Mouse (Mus musculus): ENCODE data around the gene Fkbp7. TPM values are rescaled to one million over a fixed set of nuclear protein-coding genes. Genes with fewer than 3 reads are reported as not detected.

Fkbp7 gene
- polyA plus RNA-seq, 1 experiment from 2014 or later = 62.4 TPM

DNA sequence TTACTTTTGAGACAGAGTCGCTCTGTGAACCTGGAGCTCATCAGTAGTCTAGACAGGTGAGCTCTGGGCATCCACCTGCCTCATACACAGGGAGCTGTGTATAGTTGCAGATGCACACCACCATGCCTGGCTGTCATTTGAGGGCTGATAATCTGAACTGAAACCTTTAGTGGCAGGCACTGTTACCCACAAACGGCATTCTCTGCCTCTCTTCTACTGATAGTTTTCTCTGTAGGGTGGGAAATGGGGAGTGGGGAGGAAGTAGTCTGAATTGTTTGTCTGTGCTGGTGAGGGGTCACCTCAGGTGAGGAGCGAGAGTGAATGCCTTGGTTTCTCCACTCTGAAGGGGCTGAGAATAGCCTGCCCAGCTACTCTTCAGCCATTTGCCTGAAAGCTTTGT lies 14.7 kb upstream of the Fkbp7 start:
- Histone ChIP-seq H3K9ac (no peak overlapping the region), H3K4me2 (no peak overlapping the region), H3K4me3 (no peak overlapping the region), H3K36me3 (peaks cover 93% of the 10 kb centered on the region), H3K27me3 (replicated peaks) (no peaks in the 10 kb centered on the region), H3K9me3 (no peaks in the 10 kb centered on the region), H3K27ac (replicated peaks) (no peak overlapping the region), H3K4me1 (peaks cover 16% of the 10 kb centered on the region)
- ATAC-seq (ENCODE audit: extremely low read depth, insufficient number of reproducible peaks, low FRiP score, low TSS enrichment) = no peak
- WGBS = 66% methylated on average over 3 of the region's 3 CpGs

DNA sequence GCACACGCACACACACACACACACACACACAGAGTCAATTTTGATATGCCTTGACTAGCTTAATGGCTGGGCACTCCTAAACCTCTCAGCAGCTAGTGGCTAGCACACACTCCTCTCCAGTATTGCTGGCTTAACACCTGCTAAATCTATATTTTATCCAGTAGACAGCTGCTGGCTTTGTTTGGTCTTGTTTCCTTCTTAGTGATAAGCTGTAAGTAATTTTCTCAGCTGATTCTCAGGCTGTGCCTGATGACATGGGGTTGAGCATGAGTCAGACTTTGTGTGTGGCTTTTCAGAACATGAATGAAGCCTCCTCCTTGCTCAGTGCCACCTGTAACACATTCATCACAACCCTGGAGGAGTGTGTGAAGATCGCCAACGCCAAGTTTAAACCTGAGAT lies 14.1 kb upstream of the Fkbp7 start:
- no peak overlapping the region for H3K27ac ChIP-seq (replicated peaks)
- 88% methylated on average over 3 of the region's 3 CpGs for WGBS
- H3K4me1 ChIP-seq = peaks cover 16% of the 10 kb centered on the region
- H3K9me3 ChIP-seq = no peaks in the 10 kb centered on the region
- no peak overlapping the region for H3K4me2 ChIP-seq
- no peak overlapping the region for H3K9ac ChIP-seq
- H3K27me3 ChIP-seq (replicated peaks) = no peaks in the 10 kb centered on the region
- peaks cover 93% of the 10 kb centered on the region for H3K36me3 ChIP-seq
- no peak for ATAC-seq (ENCODE audit: extremely low read depth, insufficient number of reproducible peaks, low FRiP score, low TSS enrichment)
- H3K4me3 ChIP-seq = no peak overlapping the region

DNA sequence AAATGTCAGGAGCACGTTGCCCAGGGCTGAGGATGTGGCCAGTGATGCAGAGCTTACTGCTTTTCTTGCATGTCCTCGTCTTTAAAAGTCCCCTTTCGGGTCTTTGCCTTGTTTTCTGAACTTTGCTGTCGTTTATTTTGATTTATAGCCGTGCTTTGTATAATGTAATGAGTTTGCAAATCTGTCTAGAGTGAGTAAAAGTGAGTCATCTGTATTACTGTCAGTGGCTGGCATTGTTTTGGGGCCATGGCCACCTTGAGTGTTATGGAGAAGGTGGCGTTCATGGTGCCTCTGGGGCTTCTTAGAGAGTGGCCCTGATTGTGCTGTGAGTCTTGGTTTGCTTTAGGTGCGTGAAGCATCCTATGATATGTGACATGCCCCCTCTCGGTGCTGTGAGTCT lies 9.4 kb upstream of the Fkbp7 start:
- H3K4me2 ChIP-seq = no peak overlapping the region
- H3K4me1 ChIP-seq = peaks cover 3% of the 10 kb centered on the region; the same call in 1 of the 2 replicates
- ATAC-seq (ENCODE audit: extremely low read depth, insufficient number of reproducible peaks, low FRiP score, low TSS enrichment) = no peak
- H3K27me3 ChIP-seq (replicated peaks) = no peaks in the 10 kb centered on the region
- WGBS = 85% methylated on average over 8 of the region's 8 CpGs
- no peaks in the 10 kb centered on the region for H3K9me3 ChIP-seq
- H3K9ac ChIP-seq = no peak overlapping the region
- H3K36me3 ChIP-seq = peaks cover 84% of the 10 kb centered on the region
- H3K4me3 ChIP-seq = no peak overlapping the region
- no peak overlapping the region for H3K27ac ChIP-seq (replicated peaks)

DNA sequence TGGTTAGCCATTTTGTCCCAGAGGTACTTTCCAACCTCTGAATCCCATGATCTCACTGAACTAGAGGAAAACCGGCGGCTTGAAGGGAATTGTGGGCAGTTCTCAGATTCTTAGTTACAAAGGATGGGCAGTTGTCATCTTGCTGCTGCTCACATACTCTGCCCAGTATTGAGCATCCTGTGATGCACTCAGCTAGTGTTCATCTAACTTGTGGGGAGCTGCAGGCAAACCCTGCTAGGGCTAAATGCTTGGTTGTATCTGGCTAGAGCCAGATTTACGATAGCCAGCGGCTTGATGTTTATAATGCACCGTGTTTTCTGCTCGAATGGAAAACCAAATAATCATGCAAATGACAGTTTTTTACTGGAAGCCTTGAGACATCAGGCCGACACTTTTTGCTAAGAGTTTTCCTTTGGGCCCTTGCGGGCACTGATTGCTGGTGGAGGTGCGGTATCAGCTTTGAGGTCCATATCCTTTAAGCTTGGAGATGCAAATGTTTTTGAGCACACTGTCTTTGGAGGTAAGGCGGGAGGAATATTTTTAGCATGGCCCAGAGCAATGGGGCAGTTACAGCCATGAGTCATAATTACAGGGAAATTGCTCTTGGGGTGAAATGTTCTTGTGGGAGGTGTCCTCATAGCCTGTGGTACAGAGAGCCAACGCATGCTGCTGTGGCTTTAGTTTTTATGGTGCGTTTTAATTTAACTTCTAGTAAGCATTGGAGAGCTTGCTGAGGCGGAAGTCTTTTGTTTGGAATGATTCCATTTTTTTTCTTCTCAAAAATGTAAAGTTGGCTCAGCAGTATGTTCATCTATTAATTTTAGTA lies 3.7 kb upstream of the Fkbp7 start:
- no peak overlapping the region for H3K27ac ChIP-seq (replicated peaks)
- peak overlapping the region; percentile 83 for H3K4me2 ChIP-seq
- H3K36me3 ChIP-seq = peaks cover 27% of the 10 kb centered on the region
- peaks cover 38% of the 10 kb centered on the region for H3K4me1 ChIP-seq
- H3K9ac ChIP-seq = peak overlapping the region; percentile 93
- no peaks in the 10 kb centered on the region for H3K27me3 ChIP-seq (replicated peaks)
- no peaks in the 10 kb centered on the region for H3K9me3 ChIP-seq
- no peak for ATAC-seq (ENCODE audit: extremely low read depth, insufficient number of reproducible peaks, low FRiP score, low TSS enrichment)
- WGBS = 69% methylated on average over 13 of the region's 13 CpGs
- H3K4me3 ChIP-seq = peak overlapping the region; percentile 96

DNA sequence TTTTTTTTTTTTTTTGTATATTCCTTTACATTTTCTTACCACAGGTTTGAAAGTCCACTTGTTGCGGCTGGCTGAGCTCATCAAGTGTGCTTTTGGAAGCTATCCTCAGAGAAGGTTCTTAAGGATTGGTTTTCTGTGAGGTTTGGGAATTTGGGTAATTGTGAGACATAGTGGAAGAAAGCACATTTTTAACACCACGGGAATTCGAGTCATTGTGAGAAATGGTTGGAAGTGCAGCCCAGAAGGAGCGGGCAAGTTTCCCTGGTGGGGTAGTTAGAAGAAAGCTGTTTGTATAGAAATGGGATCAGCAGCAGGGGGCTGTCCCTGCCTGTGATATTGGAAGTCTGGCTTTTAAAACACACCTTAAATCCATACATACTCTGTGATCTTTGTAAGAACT lies 3.0 kb upstream of the Fkbp7 start:
- H3K27ac ChIP-seq (replicated peaks) = no peak overlapping the region

DNA sequence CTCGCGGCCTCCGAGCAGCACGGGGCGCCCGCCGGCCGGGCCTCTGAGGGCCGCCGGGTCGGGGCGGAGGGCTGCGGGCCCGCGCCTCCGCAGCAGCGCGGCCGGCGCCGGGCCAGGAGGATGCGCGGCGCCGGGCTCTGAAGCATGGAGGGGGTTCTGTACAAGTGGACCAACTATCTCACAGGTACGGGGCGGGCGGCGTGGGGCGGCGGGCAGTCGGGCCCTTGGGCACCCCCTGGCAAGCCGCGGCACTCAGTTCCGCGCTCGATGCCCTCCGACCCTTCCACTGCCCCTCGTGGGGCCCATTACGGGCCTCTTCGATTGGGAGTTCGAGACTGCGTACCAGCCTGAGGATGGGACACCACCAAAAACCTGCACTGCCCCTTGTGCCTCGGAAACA lies 2.5 kb upstream of the Fkbp7 start:
- peak; percentile 27 for ATAC-seq (ENCODE audit: extremely low read depth, insufficient number of reproducible peaks, low FRiP score, low TSS enrichment)
- Histone ChIP-seq H3K9me3 (no peaks in the 10 kb centered on the region), H3K27ac (replicated peaks) (peak overlapping the region; percentile 85), H3K27me3 (replicated peaks) (no peaks in the 10 kb centered on the region), H3K4me1 (peaks cover 40% of the 10 kb centered on the region), H3K4me2 (peak overlapping the region; percentile 83), H3K36me3 (peaks cover 17% of the 10 kb centered on the region), H3K4me3 (peak overlapping the region; percentile 96), H3K9ac (peak overlapping the region; percentile 93)
- under 1% methylated on average over 42 of the region's 44 CpGs for WGBS

More for the DNA sequence above, 3.0 kb upstream of the Fkbp7 start:
- H3K4me1 ChIP-seq = peaks cover 40% of the 10 kb centered on the region
- H3K9me3 ChIP-seq = no peaks in the 10 kb centered on the region
- H3K9ac ChIP-seq = peak overlapping the region; percentile 93
- 17% methylated on average over 4 of the region's 4 CpGs for WGBS
- H3K4me3 ChIP-seq = peak overlapping the region; percentile 96
- no peaks in the 10 kb centered on the region for H3K27me3 ChIP-seq (replicated peaks)
- H3K36me3 ChIP-seq = peaks cover 22% of the 10 kb centered on the region
- peak overlapping the region; percentile 83 for H3K4me2 ChIP-seq
- ATAC-seq (ENCODE audit: extremely low read depth, insufficient number of reproducible peaks, low FRiP score, low TSS enrichment) = no peak

DNA sequence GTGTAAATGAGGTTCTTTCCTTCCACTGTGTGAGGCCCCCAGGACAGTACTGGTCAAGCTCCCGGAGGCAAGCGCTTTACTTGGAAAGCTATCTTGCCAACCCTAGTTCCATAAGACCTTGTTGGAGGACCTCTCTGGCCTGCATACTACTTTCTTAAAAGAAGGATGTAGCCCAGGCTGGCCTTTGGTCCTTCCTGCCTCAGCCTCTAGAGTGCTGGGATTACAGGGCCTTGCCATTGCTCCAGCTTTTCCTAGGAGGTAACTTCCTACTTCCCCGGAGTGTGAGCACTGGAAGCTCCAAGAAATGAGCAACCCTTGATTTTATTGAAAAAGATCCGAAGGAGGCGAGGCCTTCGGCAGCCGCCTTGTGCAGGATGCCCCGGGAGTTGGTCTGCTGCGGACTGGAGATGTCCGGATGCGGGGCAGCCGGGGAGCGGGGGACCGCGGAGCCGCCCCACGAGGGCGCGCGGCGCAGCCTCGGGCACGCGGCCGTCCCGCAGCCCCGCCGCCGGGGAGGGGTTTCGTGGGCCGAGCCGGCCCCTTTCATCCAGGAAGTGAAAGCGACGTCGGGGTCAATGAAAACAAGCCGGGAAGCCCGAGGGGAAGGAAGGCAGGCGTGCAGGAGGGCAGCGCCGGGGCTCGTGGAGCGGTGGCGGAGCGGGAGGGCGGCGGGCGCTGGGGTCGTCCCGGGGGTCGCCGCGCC lies 2.0 kb upstream of the Fkbp7 start, which contains the start of gene Plekha3:
Gene Plekha3, plus strand, starts transcription at position 557 of the 703 bp plus-strand sequence.
- peaks cover 11% of the 10 kb centered on the region for H3K36me3 ChIP-seq
- peaks cover 40% of the 10 kb centered on the region for H3K4me1 ChIP-seq
- H3K9ac ChIP-seq = peak within 1 kb of the TSS; percentile 93
- peak within 1 kb of the TSS; percentile 85 for H3K27ac ChIP-seq (replicated peaks)
- no peaks in the 10 kb centered on the region for H3K27me3 ChIP-seq (replicated peaks)
- H3K4me2 ChIP-seq = peak within 1 kb of the TSS; percentile 83
- ATAC-seq (ENCODE audit: extremely low read depth, insufficient number of reproducible peaks, low FRiP score, low TSS enrichment) = peak; percentile 76
- WGBS = 5% methylated on average over 48 of the region's 52 CpGs
- H3K4me3 ChIP-seq = peak within 1 kb of the TSS; percentile 96
- H3K9me3 ChIP-seq = no peaks in the 10 kb centered on the region

DNA sequence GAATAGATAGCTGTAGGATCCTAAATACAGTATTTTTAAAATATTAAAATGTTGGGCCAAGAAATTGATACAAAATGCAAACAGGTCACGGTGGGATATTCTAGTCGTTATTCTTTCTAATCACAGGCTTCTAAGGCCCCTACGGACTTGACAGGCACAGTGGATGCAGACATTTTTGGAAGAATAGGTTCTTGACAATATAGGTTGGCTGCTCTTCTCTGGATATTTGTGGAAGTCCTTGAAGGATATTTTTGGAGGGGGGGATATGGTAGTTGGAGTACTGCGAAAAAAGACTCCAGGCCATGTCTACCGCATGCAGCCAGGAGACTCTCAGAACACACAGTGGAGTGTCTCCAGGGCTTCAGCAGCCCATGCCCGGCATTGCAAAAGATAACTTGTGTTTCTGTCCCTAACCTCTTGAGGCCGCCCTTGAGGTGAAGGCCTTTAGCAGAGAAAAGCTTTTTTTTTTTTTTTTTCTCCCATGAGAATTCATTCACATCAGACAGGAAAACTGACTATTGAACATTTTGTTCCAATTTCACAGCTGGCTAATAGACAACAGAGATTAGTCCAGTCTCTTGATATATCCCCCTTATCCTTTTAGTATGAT lies 661 bp upstream of the Fkbp7 start:
- Histone ChIP-seq H3K27ac (replicated peaks) (peak overlapping the region; percentile 79), H3K27me3 (replicated peaks) (no peaks in the 10 kb centered on the region), H3K4me2 (peak overlapping the region; percentile 76), H3K4me1 (peaks cover 37% of the 10 kb centered on the region), H3K36me3 (peaks cover 4% of the 10 kb centered on the region), H3K9me3 (no peaks in the 10 kb centered on the region), H3K4me3 (peak overlapping the region; percentile 59), H3K9ac (peak overlapping the region; percentile 84)
- ATAC-seq (ENCODE audit: extremely low read depth, insufficient number of reproducible peaks, low FRiP score, low TSS enrichment) = no peak
- 31% methylated on average over 7 of the region's 7 CpGs for WGBS

DNA sequence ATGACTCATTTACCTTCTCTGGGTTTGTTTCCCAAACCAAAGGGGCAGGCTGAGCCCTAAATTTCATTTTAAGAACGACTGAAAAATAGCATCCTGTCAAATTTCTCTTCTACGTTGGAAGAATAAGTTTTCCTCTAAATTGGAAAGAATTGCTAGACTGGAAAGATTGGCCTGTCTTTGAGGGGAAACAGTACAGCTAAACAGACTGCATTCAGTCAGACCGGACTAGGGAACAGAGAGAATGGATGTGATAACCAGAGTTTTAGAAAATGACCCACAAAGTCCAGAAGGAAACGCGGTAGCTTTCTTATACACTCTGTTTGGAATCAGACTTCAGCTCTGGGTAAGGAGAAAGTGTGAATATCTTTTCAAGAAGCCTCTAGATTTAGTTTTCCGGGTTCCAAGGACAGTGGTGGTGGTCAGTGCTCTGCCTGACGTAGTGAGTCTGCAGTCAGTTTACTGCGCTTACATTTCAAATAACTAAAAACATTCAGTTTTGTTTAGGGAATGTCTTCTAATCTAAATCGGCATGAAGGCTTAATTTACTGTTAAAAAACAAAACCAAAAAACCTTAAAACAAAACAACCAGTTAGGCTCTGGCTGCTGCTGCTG lies 676 bp downstream of the Fkbp7 start:
- Histone ChIP-seq H3K27ac (replicated peaks) (peak overlapping the region; percentile 79), H3K4me3 (peak overlapping the region; percentile 59), H3K4me2 (peak overlapping the region; percentile 76), H3K27me3 (replicated peaks) (no peaks in the 10 kb centered on the region), H3K9ac (peak overlapping the region; percentile 84), H3K4me1 (peaks cover 40% of the 10 kb centered on the region), H3K36me3 (peaks cover 3% of the 10 kb centered on the region), H3K9me3 (no peaks in the 10 kb centered on the region)
- WGBS = 27% methylated on average over 9 of the region's 9 CpGs
- ATAC-seq (ENCODE audit: extremely low read depth, insufficient number of reproducible peaks, low FRiP score, low TSS enrichment) = no peak

DNA sequence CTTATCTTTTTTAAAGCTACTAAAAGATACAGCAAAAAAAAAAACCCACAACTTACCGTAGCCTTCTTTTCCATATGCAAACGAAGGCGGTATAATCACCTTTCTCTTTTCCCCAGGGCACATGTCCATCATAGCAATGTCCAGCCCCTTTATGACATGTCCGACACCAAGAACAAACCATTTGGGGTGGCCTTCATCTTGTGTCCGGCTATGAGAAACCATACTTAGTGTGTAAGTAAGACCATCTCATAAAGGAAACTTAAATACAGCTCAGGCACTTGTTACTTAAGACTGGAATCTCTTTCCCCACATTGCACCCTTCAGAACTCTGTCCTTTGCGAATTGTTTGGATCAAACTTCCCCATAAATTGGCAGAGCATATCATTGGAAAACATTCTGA lies 1.3 kb downstream of the Fkbp7 start:
- Histone ChIP-seq H3K36me3 (peaks cover 9% of the 10 kb centered on the region), H3K9ac (peak overlapping the region; percentile 84), H3K9me3 (no peaks in the 10 kb centered on the region), H3K27me3 (replicated peaks) (no peaks in the 10 kb centered on the region), H3K4me2 (peak overlapping the region; percentile 76), H3K27ac (replicated peaks) (peak overlapping the region; percentile 79), H3K4me3 (peak overlapping the region; percentile 59), H3K4me1 (peaks cover 40% of the 10 kb centered on the region)
- 87% methylated on average over 6 of the region's 6 CpGs for WGBS
- no peak for ATAC-seq (ENCODE audit: extremely low read depth, insufficient number of reproducible peaks, low FRiP score, low TSS enrichment)

DNA sequence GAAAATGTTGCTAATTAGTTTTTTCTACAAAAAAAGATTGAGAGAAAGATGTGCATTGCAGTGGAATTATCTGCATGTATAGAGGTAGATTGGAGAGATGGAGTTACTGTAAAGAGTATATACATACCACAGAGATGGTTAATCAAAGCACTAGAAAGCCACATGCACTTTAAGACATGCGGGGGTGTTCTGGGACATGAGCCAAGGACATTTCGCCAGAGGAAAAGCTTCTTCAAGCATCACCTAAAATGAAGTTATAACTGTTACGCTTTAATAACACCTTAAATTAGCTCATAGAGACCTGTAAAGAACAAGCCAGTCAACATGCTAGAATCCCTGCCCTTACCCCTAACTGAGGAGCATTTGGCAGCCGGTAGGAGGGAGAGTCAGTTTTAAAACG lies 5.7 kb downstream of the Fkbp7 start:
- ATAC-seq (ENCODE audit: extremely low read depth, insufficient number of reproducible peaks, low FRiP score, low TSS enrichment) = no peak
- Histone ChIP-seq H3K9me3 (no peaks in the 10 kb centered on the region), H3K27ac (replicated peaks) (no peak overlapping the region), H3K4me1 (peaks cover 14% of the 10 kb centered on the region), H3K9ac (no peak overlapping the region), H3K36me3 (peaks cover 46% of the 10 kb centered on the region), H3K27me3 (replicated peaks) (no peaks in the 10 kb centered on the region), H3K4me3 (no peak overlapping the region), H3K4me2 (no peak overlapping the region)
- WGBS = 55% methylated on average over 5 of the region's 5 CpGs
